Mouse (Mus musculus) erythroblast, embryonic 14.5 days (primary cell): Measurements from ENCODE around the gene Rer1.

Experiments used
- GATA1 ChIP-seq: IDR thresholded peaks from 2 replicates; pipeline ENCODE4 v1.6.1; 2012; ENCODE audit warnings: low read length, inconsistent platforms, mixed read lengths
- TAL1 ChIP-seq: IDR thresholded peaks from 3 replicates; pipeline ENCODE4 v1.6.1; 2012; ENCODE audit warnings: low read length, inconsistent platforms, mixed read lengths

- TF ChIP-seq TAL1 (no peak), GATA1 (no peak)
These were observed 30.4 kb upstream of the Rer1 start for GRCm38 (mm10) chr4:155116607-155117006.
